Mouse (Mus musculus) adrenal gland, postnatal 14 days (tissue): ENCODE data around the gene Pigl. TPM values are rescaled to one million over a fixed set of nuclear protein-coding genes. Genes with fewer than 3 reads are reported as not detected.
A peak's percentile ranks its signal among the peaks of the same experiment; 100 is the strongest.

Source experiments
- DNase-seq: peaks from one replicate; pipeline ENCODE4 v3.0.0; 2021; ENCODE audit warnings: mixed read lengths
- total RNA-seq: library from RNA; stranded (reverse); gene quantifications from 2 replicates; pipeline ENCODE4 v1.2.3, GENCODE M21; 2021

Gene Pigl
- total RNA-seq, 1 experiment from 2014 or later, result 6.9 TPM

- peak; percentile 83 for DNase-seq
Measured at GRCm38 (mm10) chr11:62558961-62559646, 100.8 kb downstream of the Pigl start.

- DNase-seq, result no peak
Measured at GRCm38 (mm10) chr11:62560463-62561016, 102.3 kb downstream of the Pigl start.

- DNase-seq, result no peak
Measured at GRCm38 (mm10) chr11:62563590-62563989, 105.3 kb downstream of the Pigl start.

Other genes starting within 250 kb of the Pigl start
- 0.22 TPM in 1 of 2 replicates, not detected in the other for gene Adora2b, start 209.5 kb upstream of the Pigl start, total RNA-seq
- gene Zswim7, start 177.1 kb upstream of the Pigl start, total RNA-seq, result 17.6 and 20.1 TPM in 2 replicates
- 31.1 and 31.5 TPM in 2 replicates for gene Ttc19, start 177.0 kb upstream of the Pigl start, total RNA-seq
- gene Ncor1, start 81 bp downstream of the Pigl start, total RNA-seq, result 197 and 214 TPM in 2 replicates
- gene Cenpv, start 80.8 kb downstream of the Pigl start, total RNA-seq, result 40.5 and 50.7 TPM in 2 replicates
- 1,185 and 1,189 TPM in 2 replicates for gene Ubb, start 92.7 kb downstream of the Pigl start, total RNA-seq
- gene Trpv2, start 116.0 kb downstream of the Pigl start, total RNA-seq, result 3.8 and 5.1 TPM in 2 replicates
- gene Lrrc75a, start 190.1 kb downstream of the Pigl start, total RNA-seq, result 28.7 and 31.7 TPM in 2 replicates
- 26.6 and 35.7 TPM in 2 replicates for gene Mmgt2, start 190.2 kb downstream of the Pigl start, total RNA-seq